Mouse (Mus musculus) lung, postnatal 10 days (tissue): ENCODE data around the gene Atp6v0a1.

Source experiments
- DNase-seq: peaks from one replicate; pipeline ENCODE4 v3.0.0; 2021

Atp6v0a1 gene

GRCm38 (mm10) chr11:101062971-101063675 is 53.9 kb downstream of the Atp6v0a1 start:
- no peak for DNase-seq

DNA sequence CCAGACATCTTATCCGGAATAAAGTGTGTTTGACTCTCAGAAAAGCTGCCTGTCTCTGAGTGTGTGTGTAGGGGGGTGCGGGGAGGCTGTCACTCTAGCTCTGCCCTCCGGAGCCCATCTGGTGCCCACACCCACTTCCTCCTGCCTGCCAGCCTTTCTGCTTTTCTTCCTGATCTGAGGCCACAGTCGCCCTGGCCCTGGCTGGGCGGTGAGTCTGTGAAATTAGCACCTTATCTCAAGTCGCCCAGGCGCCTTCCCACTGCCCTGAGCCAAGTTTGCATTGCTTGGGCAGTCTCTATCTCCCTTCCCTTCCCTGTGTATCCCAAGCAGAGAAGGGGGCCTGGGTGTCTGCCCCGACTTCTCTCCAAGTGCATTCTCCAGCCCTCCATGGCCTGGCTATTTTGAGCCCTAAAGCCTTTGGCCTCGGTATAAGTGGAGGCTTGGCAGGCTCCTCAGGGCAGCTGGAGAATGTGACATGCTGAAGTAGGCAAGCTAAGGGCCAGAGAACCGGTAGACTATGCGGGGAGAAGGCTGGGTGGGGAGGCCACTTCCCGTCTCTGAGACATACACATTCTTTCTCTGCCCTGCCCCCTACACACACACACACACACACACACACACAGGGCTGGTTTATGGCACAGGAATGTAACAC is 54.5 kb downstream of the Atp6v0a1 start:
- peak; percentile 88 for DNase-seq

DNA sequence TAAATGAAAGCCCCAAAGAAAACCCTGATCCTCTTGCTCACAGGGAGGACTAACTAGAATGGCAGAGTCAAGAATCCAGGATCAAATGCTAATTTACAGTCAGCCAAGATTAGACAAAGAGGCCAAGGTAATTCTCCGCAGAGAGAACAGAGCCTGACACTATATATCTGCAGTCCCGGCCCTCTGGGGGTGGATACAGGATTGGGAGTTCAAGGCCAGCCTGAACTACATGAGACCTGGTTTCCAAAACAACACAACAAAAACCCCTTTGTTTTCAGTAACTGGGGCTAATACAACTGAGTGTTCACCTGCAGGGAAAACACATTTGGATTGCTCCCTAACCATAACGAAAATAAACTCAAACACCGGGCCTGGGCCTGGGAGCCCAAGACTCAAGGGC is 55.2 kb downstream of the Atp6v0a1 start:
- DNase-seq, result no peak

DNA sequence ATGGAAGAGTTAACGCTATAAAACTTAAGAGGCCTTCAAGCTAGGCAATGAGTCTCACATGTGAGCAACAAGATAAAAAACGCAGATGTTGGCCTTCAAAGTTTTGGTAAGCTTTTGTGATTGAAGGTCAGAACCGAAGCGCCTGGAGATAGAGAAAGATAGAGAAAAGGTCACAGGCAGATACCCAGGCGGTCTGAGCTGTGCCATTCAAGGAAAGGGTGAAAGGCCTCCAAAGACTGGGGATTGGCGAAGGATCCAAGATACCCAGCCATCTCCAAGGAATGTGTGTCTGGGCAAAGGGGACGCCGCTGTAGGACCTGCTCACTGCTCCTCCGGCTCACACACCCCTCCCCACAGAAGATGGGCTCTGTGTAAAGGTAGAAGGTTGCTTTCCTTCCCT is 55.8 kb downstream of the Atp6v0a1 start:
- DNase-seq, result no peak

GRCm38 (mm10) chr11:101066549-101067412 is 57.5 kb downstream of the Atp6v0a1 start:
- peak; percentile 90 for DNase-seq

GRCm38 (mm10) chr11:101069391-101070188 is 60.3 kb downstream of the Atp6v0a1 start, which contains the start of gene Naglu:
Gene Naglu, plus strand, starts transcription at chr11:101070012.
- DNase-seq, result peak; percentile 97

GRCm38 (mm10) chr11:101070189-101070527 is 60.9 kb downstream of the Atp6v0a1 start:
- no peak for DNase-seq

DNA sequence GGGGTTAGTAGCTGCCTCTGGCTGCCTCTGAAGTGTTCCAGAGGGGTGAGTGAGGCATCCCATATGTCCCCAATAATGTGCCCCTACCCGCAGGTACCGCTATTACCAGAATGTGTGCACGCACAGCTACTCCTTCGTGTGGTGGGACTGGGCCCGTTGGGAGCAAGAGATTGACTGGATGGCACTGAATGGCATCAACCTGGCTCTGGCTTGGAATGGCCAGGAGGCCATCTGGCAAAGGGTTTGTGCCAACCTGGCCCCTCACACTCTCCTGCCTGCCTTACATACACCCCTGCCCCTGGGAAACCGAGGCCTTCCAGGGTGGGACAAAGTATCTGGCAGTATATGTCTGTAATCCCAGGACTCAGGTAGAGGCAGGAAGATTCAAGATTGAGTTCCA is 61.7 kb downstream of the Atp6v0a1 start:
- no peak for DNase-seq

DNA sequence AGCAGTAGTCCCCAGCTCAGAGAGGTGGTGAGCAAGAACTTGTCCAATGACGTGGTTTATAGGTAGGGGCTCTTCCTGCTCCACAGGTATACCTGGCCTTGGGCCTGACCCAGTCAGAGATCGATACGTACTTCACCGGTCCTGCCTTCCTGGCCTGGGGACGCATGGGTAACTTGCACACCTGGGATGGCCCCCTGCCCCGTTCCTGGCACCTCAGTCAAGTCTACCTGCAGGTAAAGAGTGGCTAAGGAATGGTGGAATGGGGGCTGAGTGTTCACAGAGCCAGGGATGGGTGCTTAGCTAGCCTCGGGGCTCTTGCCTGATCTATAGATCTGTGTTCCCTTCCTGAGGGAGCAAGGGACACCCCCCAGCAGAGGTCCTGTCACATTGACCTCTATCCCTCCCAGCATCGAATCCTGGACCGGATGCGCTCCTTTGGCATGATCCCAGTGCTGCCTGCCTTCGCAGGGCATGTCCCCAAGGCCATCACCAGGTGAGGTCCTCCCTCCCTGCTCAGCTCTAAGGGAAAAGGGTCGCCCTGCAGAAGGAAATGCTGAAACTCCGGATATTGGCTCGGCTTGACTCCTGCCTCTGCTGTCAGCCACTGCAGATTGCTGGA is 62.7 kb downstream of the Atp6v0a1 start:
- no peak for DNase-seq

DNA sequence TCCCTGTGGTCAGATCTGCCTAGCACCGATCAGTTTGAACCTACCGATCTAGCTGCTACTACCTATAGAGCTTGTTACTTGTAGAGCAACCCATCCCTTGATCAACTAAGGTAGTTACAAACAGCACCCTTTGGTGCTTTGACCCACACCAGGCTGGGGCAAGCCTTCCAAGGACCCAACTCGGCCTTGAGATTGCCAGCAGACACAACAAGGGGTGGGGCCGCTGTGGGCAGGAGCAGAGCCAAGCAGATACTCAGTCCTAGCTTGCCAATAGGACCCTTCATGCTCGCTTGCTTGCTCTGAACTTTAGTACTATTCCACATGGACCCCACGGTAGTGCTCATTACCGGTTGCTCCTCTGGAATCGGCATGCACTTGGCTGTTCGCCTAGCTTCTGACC is 68.9 kb downstream of the Atp6v0a1 start, which contains the start of gene Hsd17b1:
TSS of gene Hsd17b1 (plus strand) at position 291 of the 400 bp plus-strand sequence.
- no peak for DNase-seq

DNA sequence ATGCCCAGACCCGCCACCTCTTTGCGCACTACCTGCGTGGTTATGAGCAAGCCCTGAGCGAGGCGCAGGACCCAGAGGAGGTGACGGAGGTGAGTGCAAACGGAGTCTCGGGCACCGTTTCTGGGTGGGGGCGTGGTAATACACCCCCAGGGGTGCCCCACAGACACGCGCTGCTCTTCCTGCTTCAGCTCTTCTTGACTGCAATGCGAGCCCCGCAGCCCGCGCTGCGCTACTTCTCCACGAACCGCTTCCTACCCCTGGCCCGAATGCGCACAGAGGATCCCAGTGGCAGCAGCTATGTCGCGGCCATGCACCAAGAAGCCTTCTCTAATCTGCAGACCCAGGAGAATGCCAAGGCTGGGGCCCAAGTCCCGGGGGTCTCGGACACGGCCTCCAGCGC is 70.5 kb downstream of the Atp6v0a1 start:
- no peak for DNase-seq

GRCm38 (mm10) chr11:101080421-101080820 is 71.2 kb downstream of the Atp6v0a1 start:
- no peak for DNase-seq

DNA sequence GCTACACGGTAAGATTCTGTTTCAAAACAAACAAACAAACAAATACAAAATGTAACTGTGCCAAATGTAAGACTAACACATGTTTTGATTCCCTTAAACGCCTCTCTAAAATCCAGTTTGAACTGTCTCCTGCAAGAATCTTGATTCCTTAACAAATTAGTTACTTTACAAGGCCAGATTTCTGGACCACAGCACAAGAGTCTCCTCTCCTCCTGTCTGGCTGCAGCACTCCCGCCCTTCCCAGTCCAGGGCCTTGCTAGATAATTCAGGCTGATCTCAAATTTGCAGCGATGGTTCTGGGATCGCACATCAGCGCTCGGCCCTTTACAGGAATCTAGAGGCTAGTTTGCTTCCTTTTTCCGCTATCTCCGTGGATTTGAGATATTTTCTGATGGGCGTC is 72.4 kb downstream of the Atp6v0a1 start:
- DNase-seq, result no peak

- peak; percentile 92 for DNase-seq
These were observed 73.2 kb downstream of the Atp6v0a1 start, which contains the start of gene Coasy for GRCm38 (mm10) chr11:101082208-101083082. Gene Coasy, plus strand, starts transcription at chr11:101082565.

- DNase-seq, result peak; percentile 51
These were observed 73.9 kb downstream of the Atp6v0a1 start for GRCm38 (mm10) chr11:101083083-101083697.

- no peak for DNase-seq
These were observed 75.0 kb downstream of the Atp6v0a1 start for GRCm38 (mm10) chr11:101084246-101084645.

DNA sequence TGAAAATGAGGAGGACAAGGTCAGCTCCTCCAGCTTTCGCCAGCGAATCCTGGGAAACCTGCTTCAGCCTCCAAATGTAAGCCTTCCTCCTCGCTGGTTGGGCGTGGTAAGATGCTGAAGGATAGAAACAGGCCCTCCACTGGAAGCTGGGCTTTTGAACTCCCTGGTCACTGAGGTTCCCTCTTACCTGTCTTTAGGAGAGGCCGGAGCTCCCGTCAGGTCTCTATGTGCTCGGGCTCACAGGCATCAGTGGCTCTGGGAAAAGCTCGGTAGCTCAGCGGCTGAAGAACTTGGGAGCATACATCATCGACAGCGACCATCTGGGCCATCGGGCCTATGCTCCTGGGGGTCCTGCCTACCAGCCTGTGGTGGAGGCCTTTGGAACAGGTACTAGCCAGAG is 75.6 kb downstream of the Atp6v0a1 start:
- no peak for DNase-seq

DNA sequence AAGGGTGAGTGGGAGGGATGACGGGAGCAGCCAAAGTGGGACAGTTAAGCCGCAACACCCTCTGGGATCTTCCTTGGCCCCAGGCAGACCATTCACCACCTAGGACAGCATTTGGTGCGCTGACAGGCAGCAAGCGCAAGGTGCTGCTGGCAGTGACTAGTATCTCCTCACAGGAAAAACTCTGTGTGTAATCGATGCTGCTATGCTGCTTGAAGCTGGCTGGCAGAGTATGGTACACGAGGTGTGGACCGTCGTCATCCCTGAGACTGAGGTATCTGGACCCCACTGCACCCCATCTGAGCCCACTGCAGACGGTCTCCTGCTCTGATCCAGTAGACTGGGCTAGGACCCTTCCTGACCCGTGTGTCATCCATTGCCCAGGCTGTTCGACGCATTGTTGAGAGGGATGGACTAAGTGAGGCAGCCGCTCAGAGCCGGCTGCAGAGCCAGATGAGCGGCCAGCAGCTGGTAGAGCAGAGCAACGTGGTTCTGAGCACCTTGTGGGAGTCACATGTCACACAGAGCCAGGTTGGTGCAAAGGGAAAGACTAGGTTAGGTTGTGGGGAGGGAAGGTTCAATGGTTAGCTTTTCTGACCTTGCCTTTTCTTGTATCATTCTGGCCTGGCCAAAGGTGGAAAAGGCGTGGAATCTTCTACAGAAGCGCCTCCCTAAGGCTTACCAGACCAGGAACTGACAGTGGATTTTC is 76.5 kb downstream of the Atp6v0a1 start:
- DNase-seq, result no peak

DNA sequence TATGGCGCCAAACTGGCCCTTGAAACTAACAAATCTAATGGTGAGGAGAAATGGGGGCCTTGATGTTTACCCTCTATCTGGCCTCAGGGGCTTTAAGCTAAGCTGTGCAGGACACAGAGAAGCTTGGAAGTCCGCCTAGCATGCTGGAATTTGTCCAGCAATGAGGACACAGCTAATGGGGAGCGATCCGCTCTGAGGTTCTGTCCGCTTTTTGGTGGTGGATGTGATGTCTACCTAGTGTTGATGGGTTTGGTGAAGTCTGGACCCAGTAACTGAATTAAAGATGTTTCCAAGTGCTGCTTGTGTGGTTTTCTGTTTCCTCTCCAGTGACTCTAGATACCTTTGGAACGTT is 77.0 kb downstream of the Atp6v0a1 start:
- DNase-seq, result no peak
